ENCODE assay signal across 20 mouse cellular contexts in the genomic region with DNA sequence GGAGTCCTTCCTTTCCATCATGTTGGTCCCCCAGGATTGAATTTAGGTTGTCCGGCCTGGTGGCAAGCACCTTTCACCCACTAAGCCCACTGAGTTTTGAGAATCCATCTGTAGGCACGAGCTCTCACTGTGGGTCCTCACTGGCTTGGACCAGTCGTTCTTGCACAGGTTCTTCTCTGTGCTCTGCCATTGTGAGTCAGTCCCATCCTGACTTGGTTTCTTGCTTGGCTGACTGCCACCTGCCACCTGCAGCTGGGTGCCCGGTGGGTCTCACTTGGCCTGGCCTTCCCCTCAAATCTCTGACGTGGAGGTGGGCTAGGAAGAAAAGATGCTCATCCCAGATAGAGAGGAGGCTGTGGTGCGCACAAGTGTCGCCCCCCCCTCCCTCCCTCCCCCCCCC. TPM values are rescaled to one million over a fixed set of nuclear protein-coding genes. Genes with fewer than 3 reads are reported as not detected.
DNase-seq lines count a peak whose midpoint lies in the region; ATAC-seq and TF ChIP-seq lines count a peak whose summit lies in the region.
"Had no signal": no experiment of that assay in that cellular context is flagged by ENCODE, and none has a peak within 500 bp of the region (broad histone marks: within the 10 kb centered on the region; RNA-seq: fewer than 3 reads in every experiment).

No protein-coding gene starts in this region.

- H3K4me3 ChIP-seq in kidney, adult 2 months (ENCODE audit: insufficient read depth, low read depth, low read length) = no peak overlapping the region
- H3K4me3 ChIP-seq in CH12.LX (replicated peaks in 1 of 3; ENCODE audit: low read depth in 2 of 3, low read length in 2 of 3, poor library complexity in 1 of 3) = no peak overlapping the region
- H3K4me3 ChIP-seq: embryonic facial prominence, embryonic 10.5 days; embryonic facial prominence, embryonic 12.5 days; forebrain, embryonic 13.5 days; forebrain, embryonic 15.5 days had no signal

- 0 out of 2 replicates have a peak overlapping the region, but pooled peaks have one; percentile 14 for H3K27ac ChIP-seq in kidney, adult 2 months (ENCODE audit: insufficient read depth, low read depth, low read length)
- no peak overlapping the region for H3K27ac ChIP-seq in CH12.LX (ENCODE audit: insufficient read depth, low read depth)
- H3K27ac ChIP-seq: embryonic facial prominence, embryonic 10.5 days; embryonic facial prominence, embryonic 12.5 days; forebrain, embryonic 13.5 days; forebrain, embryonic 15.5 days had no signal

- 77% methylated on average over 5 of the region's 7 CpGs for WGBS in kidney, adult 2 months

- peaks cover 5% of the 10 kb centered on the region; the same call in 1 of the 2 replicates for H3K4me1 ChIP-seq in kidney, adult 2 months (ENCODE audit: control insufficient read depth, insufficient read depth, low read length)
- H3K4me1 ChIP-seq in CH12.LX (ENCODE audit: control insufficient read depth in 1 of 2, insufficient read depth in 2 of 2) = peaks cover 4 to 43% of the 10 kb centered on the region in 2 experiments; a peak in 2 of 4 replicates

- no peak for ATAC-seq in megakaryocyte-erythroid progenitor cell, adult 5-6 weeks (replicated peaks; ENCODE audit: low FRiP score, low TSS enrichment, poor library complexity, severe bottlenecking)
- ATAC-seq: CD4-positive, CD25-positive, alpha-beta regulatory T cell, adult 4 months; forebrain, embryonic 13.5 days; forebrain, embryonic 15.5 days; forebrain, postnatal 0 days had no signal

- peaks cover 7% of the 10 kb centered on the region for H3K79me2 ChIP-seq in CH12.LX (replicated peaks; ENCODE audit: control insufficient read depth, extremely low read depth, insufficient read depth, poor library complexity, severe bottlenecking)

- TF ChIP-seq POLR2A in kidney, adult 2 months (IDR thresholded peaks at IDR 0.05; ENCODE audit: low read depth, low read length) = no peak
- TF ChIP-seq POLR2A in CH12.LX (IDR thresholded peaks at IDR 0.05; ENCODE audit: low read depth, low read length) = no peak

- dilution Hi-C loops in CH12.LX (cut with MboI; ENCODE audit: extremely low pct_ligation_motif_present, extremely low pct_unique_long_range_greater_than_20kb, low sequenced_read_pairs) = no loop called here

- no peak for DNase-seq in kidney, adult 2 months
- no peak for DNase-seq in kidney, postnatal 25 days
- peak; percentile 29 for DNase-seq in CH12.LX (ENCODE audit: extremely low read depth)
- DNase-seq in splenic B cell, adult 2 months (ENCODE audit: low read depth, low spot score) = peak; percentile 15
- DNase-seq in lung, postnatal 14 days = no peak
- DNase-seq: adrenal gland, adult 2 months; adrenal gland, postnatal 10 days; adrenal gland, postnatal 25 days; B cell, adult 2 months; cerebellum, adult 11-12 months; cerebellum, adult 2 months; cerebellum, adult 9-10 months; cerebellum, postnatal 10 days; forebrain, postnatal 0 days had no signal

- no peak overlapping the region for H3K9ac ChIP-seq in CH12.LX (ENCODE audit: insufficient read depth, low read depth)
- H3K9ac ChIP-seq: embryonic facial prominence, embryonic 12.5 days; forebrain, embryonic 13.5 days; forebrain, embryonic 15.5 days; forebrain, postnatal 0 days had no signal

- no peak for TF ChIP-seq EP300 in CH12.LX (IDR thresholded peaks at IDR 0.05; ENCODE audit: low read length)

- H3K36me3 ChIP-seq in kidney, adult 2 months (ENCODE audit: control insufficient read depth, insufficient read depth, low read length) = no peaks in the 10 kb centered on the region
- H3K36me3 ChIP-seq in CH12.LX (replicated peaks in 1 of 2; ENCODE audit: control insufficient read depth in 1 of 2, insufficient read depth in 1 of 2, low read length in 1 of 2) = peaks cover 19 to 72% of the 10 kb centered on the region in 2 experiments
- peaks cover 3% of the 10 kb centered on the region; the same call in 1 of the 2 replicates for H3K36me3 ChIP-seq in splenic B cell, adult 2 months (ENCODE audit: control insufficient read depth, insufficient read depth, low read length, poor library complexity, severe bottlenecking)

- TF ChIP-seq CTCF in kidney, adult 2 months (conservative IDR thresholded peaks at IDR 0.05; ENCODE audit: insufficient read depth, insufficient read length, low read depth, low read length) = no peak
- TF ChIP-seq CTCF in CH12.LX (conservative IDR thresholded peaks at IDR 0.05 in 1 of 2, IDR thresholded peaks at IDR 0.05 in 1 of 2; ENCODE audit: low read depth in 2 of 2, low read length in 2 of 2) = no peak

- no peaks in the 10 kb centered on the region for H3K27me3 ChIP-seq in kidney, adult 2 months (replicated peaks; ENCODE audit: control insufficient read depth, insufficient read depth, low read length)
- H3K27me3 ChIP-seq in CH12.LX (replicated peaks) = no peaks in the 10 kb centered on the region
- no peaks in the 10 kb centered on the region for H3K27me3 ChIP-seq in splenic B cell, adult 2 months (ENCODE audit: control insufficient read depth, insufficient read depth, low read length, poor library complexity, severe bottlenecking)
- H3K27me3 ChIP-seq: embryonic facial prominence, embryonic 12.5 days; forebrain, embryonic 13.5 days; forebrain, embryonic 15.5 days had no signal

- in situ Hi-C loops in CH12.LX (cut with MboI; ENCODE audit: low pct_ligation_motif_present, low pct_unique_long_range_greater_than_20kb, low sequenced_read_pairs) = no loop called here

- no peak for TF ChIP-seq RAD21 in CH12.LX (IDR thresholded peaks at IDR 0.05; ENCODE audit: low read depth, low read length)

- no peaks in the 10 kb centered on the region for H3K9me3 ChIP-seq in CH12.LX (replicated peaks; ENCODE audit: low read length)
- H3K9me3 ChIP-seq: embryonic facial prominence, embryonic 10.5 days; embryonic facial prominence, embryonic 12.5 days; forebrain, embryonic 13.5 days; forebrain, embryonic 15.5 days had no signal

- no peak overlapping the region for H3K4me2 ChIP-seq in CH12.LX (ENCODE audit: insufficient read depth, low read depth, poor library complexity, severe bottlenecking)
- H3K4me2 ChIP-seq: embryonic facial prominence, embryonic 12.5 days; forebrain, embryonic 13.5 days; forebrain, embryonic 15.5 days had no signal

TF ChIP-seq in CH12.LX, 34 proteins besides CTCF, POLR2A, EP300 and RAD21:
- TF ChIP-seq TCF12 (IDR thresholded peaks at IDR 0.05; ENCODE audit: low read depth, low read length) (0 out of 2 replicates have a peak, but pooled peaks have one; percentile 26), MAX (IDR thresholded peaks at IDR 0.05; ENCODE audit: low read length) (no peak)

RNA-seq across cellular contexts. Expression of a gene that starts 6.0 kb away (rescaled TPM):
- 10.0 and 11.0 TPM in 2 replicates for polyA plus RNA-seq in kidney, adult 2 months (2012; rRNA removed)
- total RNA-seq in CH12.LX (2012; rRNA removed) = 9.7 and 9.8 TPM in 2 replicates
- total RNA-seq in CH12.LX (2014; rRNA removed) = 6.9 and 7.8 TPM in 2 replicates
- polyA plus RNA-seq in CH12.LX (2012; ENCODE audit: insufficient read length, low read depth) = 8.9 and 9.2 TPM in 2 replicates
- total RNA-seq in megakaryocyte-erythroid progenitor cell, adult 5-6 weeks (2014; fragmentation: Nextera tagmentation) = 0.92 and 1.0 TPM in 2 replicates
- 1.4 and 2.1 TPM in 2 replicates for total RNA-seq in megakaryocyte-erythroid progenitor cell, adult 5-6 weeks (2017)

RNA-seq across cellular contexts. Expression of a gene that starts 6.1 kb away (rescaled TPM):
- 1.8 and 2.9 TPM in 2 replicates for polyA plus RNA-seq in kidney, adult 2 months (2012; rRNA removed)
- total RNA-seq in CH12.LX (2012; rRNA removed) = 2.6 and 3.4 TPM in 2 replicates
- total RNA-seq in CH12.LX (2014; rRNA removed) = 0.74 and 1.6 TPM in 2 replicates
- 4.2 and 5.1 TPM in 2 replicates for polyA plus RNA-seq in CH12.LX (2012; ENCODE audit: insufficient read length, low read depth)
- not detected in 2 replicates for total RNA-seq in megakaryocyte-erythroid progenitor cell, adult 5-6 weeks (2014; fragmentation: Nextera tagmentation)
- not detected in 2 replicates for total RNA-seq in megakaryocyte-erythroid progenitor cell, adult 5-6 weeks (2017)
- polyA plus RNA-seq: CD4-positive, CD25-positive, alpha-beta regulatory T cell, adult 4 months had no signal

Comparison
In these comparisons a context has a peak if more than half of its experiments do, and no peak if none do; other contexts are left out.
1. DNase-seq: peak in CH12.LX (single experiment) and splenic B cell, adult 2 months (single experiment); none in kidney, adult 2 months (single experiment), kidney, postnatal 25 days (0 of 2) and lung, postnatal 14 days (single experiment).